In the genomic region with DNA sequence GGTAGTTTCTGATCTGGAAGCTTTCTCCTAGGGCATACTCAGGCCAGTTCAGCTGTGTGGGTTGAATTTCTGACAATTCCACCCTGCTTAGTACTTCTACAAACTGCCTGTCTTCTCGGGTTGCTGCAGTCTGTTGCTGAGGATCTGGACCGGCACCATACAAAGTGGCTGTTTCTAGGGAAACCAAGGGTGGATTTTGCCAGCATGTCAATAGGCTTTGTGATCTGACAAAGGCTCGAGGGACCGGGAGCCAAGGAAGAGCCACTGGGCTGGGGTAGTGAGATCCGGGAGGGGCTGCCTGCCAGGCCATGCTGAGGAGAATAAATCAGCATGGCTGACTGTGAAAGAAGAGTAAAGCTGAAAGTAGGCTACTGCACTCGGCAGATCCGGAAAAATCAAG, we compare ENCODE assay signal across 13 mouse cellular contexts. TPM values are rescaled to one million over a fixed set of nuclear protein-coding genes. Genes with fewer than 3 reads are reported as not detected.
DNase-seq lines count a peak whose midpoint lies in the region; ATAC-seq and TF ChIP-seq lines count a peak whose summit lies in the region.
"Had no signal": no experiment of that assay in that cellular context is flagged by ENCODE, and none has a peak within 500 bp of the region (broad histone marks: within the 10 kb centered on the region; RNA-seq: fewer than 3 reads in every experiment).

No protein-coding gene starts in this region.

- no peaks in the 10 kb centered on the region for H3K27me3 ChIP-seq in forebrain, postnatal 0 days (ENCODE audit: insufficient read depth, low read length)
- H3K27me3 ChIP-seq in midbrain, embryonic 13.5 days, result no peaks in the 10 kb centered on the region
- H3K27me3 ChIP-seq: limb, embryonic 12.5 days had no signal

- no peaks in the 10 kb centered on the region for H3K36me3 ChIP-seq in forebrain, postnatal 0 days (ENCODE audit: insufficient read depth)
- no peaks in the 10 kb centered on the region for H3K36me3 ChIP-seq in midbrain, embryonic 13.5 days
- H3K36me3 ChIP-seq: limb, embryonic 12.5 days had no signal

- WGBS in forebrain, postnatal 0 days, result 9% methylated on average over 7 of the region's 7 CpGs
- WGBS in midbrain, embryonic 13.5 days, result 6% methylated on average over 7 of the region's 7 CpGs

- H3K4me2 ChIP-seq in forebrain, postnatal 0 days (ENCODE audit: low read depth), result peak overlapping the region; percentile 10; the same call in 1 of the 2 replicates
- H3K4me2 ChIP-seq in midbrain, embryonic 13.5 days (replicated peaks), result peak overlapping the region; percentile 20; the same call in 1 of the 2 replicates
- H3K4me2 ChIP-seq: limb, embryonic 12.5 days had no signal

- peak overlapping the region; percentile 67 for H3K27ac ChIP-seq in forebrain, postnatal 0 days (ENCODE audit: low read depth, low read length)
- H3K27ac ChIP-seq in midbrain, embryonic 13.5 days, result peak overlapping the region; percentile 63; the same call in 1 of the 2 replicates
- H3K27ac ChIP-seq: limb, embryonic 12.5 days had no signal

- peaks cover 5% of the 10 kb centered on the region; the same call in 1 of the 2 replicates for H3K4me1 ChIP-seq in forebrain, postnatal 0 days (ENCODE audit: insufficient read depth)
- peaks cover 39% of the 10 kb centered on the region for H3K4me1 ChIP-seq in midbrain, embryonic 13.5 days (replicated peaks)
- H3K4me1 ChIP-seq: limb, embryonic 12.5 days had no signal

- peak overlapping the region; percentile 35; the same call in 1 of the 2 replicates for H3K9ac ChIP-seq in forebrain, postnatal 0 days
- peak overlapping the region; percentile 44; the same call in 1 of the 2 replicates for H3K9ac ChIP-seq in midbrain, embryonic 13.5 days (replicated peaks)
- H3K9ac ChIP-seq: limb, embryonic 12.5 days had no signal

- TF ChIP-seq CTCF in forebrain, postnatal 0 days (IDR thresholded peaks at IDR 0.05; ENCODE audit: low read depth), result no peak

- ATAC-seq in forebrain, postnatal 0 days, result peak; percentile 93
- peak; percentile 80 for ATAC-seq in midbrain, embryonic 13.5 days
- ATAC-seq: lung, postnatal 0 days had no signal

- H3K9me3 ChIP-seq in forebrain, postnatal 0 days (ENCODE audit: low read length), result no peaks in the 10 kb centered on the region
- H3K9me3 ChIP-seq in midbrain, embryonic 13.5 days, result no peaks in the 10 kb centered on the region
- H3K9me3 ChIP-seq: limb, embryonic 12.5 days had no signal

- DNase-seq in Muller cell, postnatal 12 days (ENCODE audit: inconsistent ontology term), result peak; percentile 74
- DNase-seq in R1 (ENCODE audit: low read depth, low spot score), result peak; percentile 40
- peak; percentile 76 for DNase-seq in forebrain, postnatal 0 days
- DNase-seq in kidney, postnatal 14 days, result no peak
- no peak for DNase-seq in heart, adult 8-10 months (ENCODE audit: low spot score)
- DNase-seq in urinary bladder, postnatal 10 days (ENCODE audit: low spot score), result no peak
- DNase-seq: adrenal gland, adult 2 months; cerebellum, postnatal 36 days; kidney, adult 2 months; thymus, postnatal 4 days had no signal

- no peak overlapping the region for H3K4me3 ChIP-seq in forebrain, postnatal 0 days (ENCODE audit: low read depth, low read length)
- H3K4me3 ChIP-seq in midbrain, embryonic 13.5 days (replicated peaks), result no peak overlapping the region
- H3K4me3 ChIP-seq: limb, embryonic 12.5 days had no signal

RNA-seq across cellular contexts. Expression of gene Amer2, which starts 25.8 kb away (rescaled TPM):
- 31.6 and 42.2 TPM in 2 replicates for total RNA-seq in forebrain, postnatal 0 days (2014; rRNA removed)
- 14.4 and 28.7 TPM in 2 replicates for polyA plus RNA-seq in forebrain, postnatal 0 days (2015; fragmentation: Nextera tagmentation; extraction: Ambion mirVana)
- 27.2 and 30.8 TPM in 2 replicates for polyA plus RNA-seq in midbrain, embryonic 13.5 days (2015; fragmentation: Nextera tagmentation; extraction: Ambion mirVana)
- total RNA-seq in heart, adult 8-10 months (2022), result not detected

Comparison
In these comparisons a context has a peak if more than half of its experiments do, and no peak if none do; other contexts are left out.
1. DNase-seq: peak in Muller cell, postnatal 12 days (single experiment), R1 (single experiment) and forebrain, postnatal 0 days (single experiment); none in kidney, postnatal 14 days (single experiment), heart, adult 8-10 months (single experiment) and urinary bladder, postnatal 10 days (single experiment).
2. RNA of gene Amer2, which starts 25.8 kb away (total RNA-seq): 31.6 to 42.2 TPM in forebrain, postnatal 0 days; not detected in heart, adult 8-10 months; every median in the first group is over 10 times any median in the second.